Mouse (Mus musculus): ENCODE measurements around the gene Atp5k.

GRCm38 (mm10) chr5:108389744-108390143 lies 44.5 kb downstream of the Atp5k start:
- TF ChIP-seq CTCF (conservative IDR thresholded peaks at IDR 0.05 in 1 of 2, IDR thresholded peaks at IDR 0.05 in 1 of 2; ENCODE audit: low read depth in 2 of 2, low read length in 2 of 2) (no peak), ZNF384 (IDR thresholded peaks at IDR 0.05; ENCODE audit: low read depth, low read length) (no peak), EP300 (IDR thresholded peaks at IDR 0.05; ENCODE audit: low read length) (no peak), ZC3H11A (IDR thresholded peaks at IDR 0.05; ENCODE audit: low read depth, low read length) (no peak), MXI1 (IDR thresholded peaks at IDR 0.05; ENCODE audit: low read depth, low read length) (no peak), USF1 (IDR thresholded peaks at IDR 0.05; ENCODE audit: low read depth, low read length) (no peak), IRF4 (IDR thresholded peaks at IDR 0.05; ENCODE audit: low read depth, low read length) (no peak), CHD2 (IDR thresholded peaks at IDR 0.05; ENCODE audit: low read length) (no peak), POLR2A (IDR thresholded peaks at IDR 0.05; ENCODE audit: low read depth, low read length) (no peak), RCOR1 (conservative IDR thresholded peaks at IDR 0.05; ENCODE audit: low read depth, low read length) (no peak), MAZ (IDR thresholded peaks at IDR 0.05; ENCODE audit: low read depth, low read length) (no peak), BHLHE40 (IDR thresholded peaks at IDR 0.05; ENCODE audit: low read depth, low read length) (no peak), RAD21 (IDR thresholded peaks at IDR 0.05; ENCODE audit: low read depth, low read length) (no peak), UBTF (IDR thresholded peaks at IDR 0.05; ENCODE audit: low read depth, low read length) (no peak)

All from CH12.LX (cell line).